Mouse (Mus musculus) retina, postnatal 7 days (tissue): ENCODE data around the gene Zfp953.
A peak's percentile ranks its signal among the peaks of the same experiment; 100 is the strongest.
"Not testable (repeated sequence)": the region's sequence is repeated elsewhere in the genome, so short reads cannot be mapped to it uniquely, and the experiment has no call there.

Experiments
- DNase-seq: peaks from one replicate; pipeline ENCODE4 v3.0.0-alpha.2; 2012; ENCODE audit warnings: low read depth, low spot score

Gene Zfp953

DNA sequence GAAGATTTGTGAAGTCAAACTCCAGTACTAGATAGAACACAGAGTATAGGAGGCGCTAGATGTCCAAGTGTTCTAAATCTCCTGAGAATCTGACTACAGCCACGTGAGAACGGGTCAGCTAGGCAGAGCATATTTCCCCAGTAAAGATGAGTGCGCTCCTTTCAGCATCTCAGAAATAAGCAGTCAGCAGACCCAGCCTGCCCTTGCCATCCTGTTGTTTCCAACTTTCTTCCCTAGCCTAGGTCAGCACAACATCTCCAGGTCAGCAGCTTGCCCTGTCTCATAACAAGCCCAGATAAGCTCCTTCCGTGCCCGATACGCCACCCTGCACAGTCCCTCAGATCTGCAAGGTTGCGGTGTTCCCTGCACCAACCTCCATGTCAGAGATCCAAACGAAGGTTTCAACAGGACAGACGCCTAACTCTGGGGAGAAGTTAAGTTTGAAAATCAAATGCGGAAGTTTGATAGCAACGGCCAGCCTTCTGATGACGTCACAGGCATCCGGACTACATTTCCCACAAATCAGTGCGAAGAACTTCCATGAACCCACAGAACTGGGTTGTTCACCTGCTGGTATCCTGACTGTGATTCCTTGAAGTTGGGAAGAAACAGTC lies at the start of gene Zfp953, which contains the start of gene Gm28044:
Gene Zfp953 (minus strand): TSS at position 475 of the 614 bp plus-strand sequence.
Gene Gm28044 (minus strand): TSS at position 406 of the 614 bp plus-strand sequence.
- DNase-seq = peak; percentile 84

DNA sequence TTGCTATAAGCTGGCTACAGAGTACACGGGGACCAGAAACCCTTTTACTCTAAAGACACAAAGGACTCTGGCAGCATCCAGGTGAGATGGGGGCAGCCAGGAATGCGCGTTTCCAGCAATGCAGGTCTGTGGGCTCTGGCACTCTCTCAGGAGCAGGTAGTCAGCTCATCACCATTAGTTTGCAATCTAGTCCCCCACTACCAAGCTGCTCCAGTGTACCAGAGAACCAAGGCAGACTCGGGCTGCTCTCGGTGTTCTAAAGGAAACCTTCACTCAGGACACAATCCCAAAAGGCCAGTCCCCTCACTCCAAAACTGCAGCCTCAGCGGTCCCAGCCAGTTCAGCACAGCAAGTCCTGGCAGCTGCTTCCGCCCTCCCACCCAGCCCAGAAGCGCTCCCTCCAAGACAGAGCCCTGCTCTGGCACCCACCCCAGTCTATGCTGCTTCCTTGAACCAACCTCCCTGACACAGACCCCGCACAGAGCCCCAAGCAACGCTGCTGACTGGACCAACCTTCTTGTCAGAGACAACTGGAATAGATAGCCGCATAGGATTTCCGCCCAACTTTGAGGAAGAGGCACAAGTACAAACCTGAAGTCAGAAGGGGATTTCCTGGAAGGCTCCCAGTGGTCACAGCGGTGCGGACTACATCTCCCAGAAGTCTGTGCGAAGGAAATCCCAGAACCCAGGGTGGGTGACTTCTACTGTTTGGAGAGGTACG lies 38.9 kb upstream of the Zfp953 start, which contains the start of gene Zfp429:
Gene Zfp429 (minus strand): TSS at position 637 of the 721 bp plus-strand sequence.
- not testable (repeated sequence) for DNase-seq

DNA sequence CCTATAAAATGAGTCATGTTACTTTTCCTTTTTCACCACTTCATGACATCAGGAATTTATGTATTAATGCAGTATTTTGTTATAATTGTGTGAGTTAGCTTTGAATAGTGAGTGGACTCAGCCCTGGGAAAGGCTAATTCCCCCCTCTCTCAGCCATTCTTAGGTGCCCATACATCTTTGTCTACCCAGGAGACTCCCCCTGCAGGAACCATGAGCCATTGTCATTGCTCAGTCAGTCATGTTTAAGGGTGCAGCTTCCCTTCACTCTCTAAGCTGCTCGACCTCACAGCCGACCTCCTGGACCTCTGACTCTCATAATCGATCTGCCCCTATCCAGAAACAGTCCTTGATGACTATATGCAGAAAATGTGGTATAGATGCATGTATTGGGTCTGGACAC lies 15.8 kb upstream of the Zfp953 start:
- not testable (repeated sequence) for DNase-seq

DNA sequence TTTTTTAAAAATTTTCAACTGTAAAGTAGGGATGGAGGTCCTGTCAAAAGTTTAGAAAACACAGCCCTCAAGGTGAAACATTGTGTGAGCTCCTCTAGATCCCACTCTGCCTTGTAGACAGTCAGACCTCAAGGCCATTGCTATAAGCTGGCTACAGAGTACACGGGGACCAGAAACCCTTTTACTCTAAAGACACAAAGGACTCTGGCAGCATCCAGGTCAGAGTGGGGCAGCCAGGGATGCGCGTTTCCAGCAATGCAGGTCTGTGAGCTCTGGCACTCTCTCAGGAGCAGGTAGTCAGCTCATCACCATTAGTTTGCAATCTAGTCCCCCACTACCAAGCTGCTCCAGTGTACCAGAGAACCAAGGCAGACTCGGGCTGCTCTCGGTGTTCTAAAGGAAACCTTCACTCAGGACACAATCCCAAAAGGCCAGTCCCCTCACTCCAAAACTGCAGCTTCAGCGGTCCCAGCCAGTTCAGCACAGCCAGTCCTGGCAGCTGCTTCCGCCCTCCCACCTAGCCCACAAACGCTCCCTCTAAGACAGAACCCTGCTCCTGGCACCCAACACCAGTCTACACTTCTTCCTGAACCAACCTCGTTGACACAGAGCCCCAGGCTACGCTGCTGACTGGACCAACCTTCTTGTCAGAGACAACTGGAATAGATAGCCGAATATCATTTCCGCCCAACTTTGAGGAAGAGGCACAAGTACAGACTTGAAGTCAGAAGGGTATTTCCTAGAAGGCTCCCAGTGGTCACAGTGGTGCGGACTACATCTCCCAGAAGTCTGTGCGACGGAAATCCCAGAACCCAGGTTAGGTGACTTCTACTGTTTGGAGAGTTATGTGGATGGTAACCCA lies 14.9 kb upstream of the Zfp953 start, which contains the start of the genes Gm28041 and Zfp456:
Gene Gm28041 (minus strand): TSS at position 684 of the 862 bp plus-strand sequence.
Gene Zfp456 (minus strand): TSS at position 761 of the 862 bp plus-strand sequence.
- DNase-seq = not testable (repeated sequence)

DNA sequence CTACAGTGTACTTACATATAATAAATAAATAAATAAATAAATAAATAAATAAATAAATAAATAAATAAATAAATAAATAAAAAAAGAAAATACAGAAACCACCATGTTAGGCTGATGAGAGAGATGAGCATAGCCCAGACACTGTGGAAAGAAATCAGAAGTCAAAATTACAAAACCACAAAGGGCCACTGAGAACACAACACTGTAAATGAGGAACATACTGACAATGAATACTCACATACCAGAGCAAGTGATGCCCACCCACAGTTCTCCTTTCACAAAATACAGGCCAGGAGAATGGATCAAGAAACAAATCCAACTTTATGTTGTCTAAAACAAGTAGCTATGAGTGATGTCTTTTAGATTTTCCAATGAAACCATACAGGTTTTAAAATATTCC lies 8.6 kb downstream of the Zfp953 start:
- no peak for DNase-seq

DNA sequence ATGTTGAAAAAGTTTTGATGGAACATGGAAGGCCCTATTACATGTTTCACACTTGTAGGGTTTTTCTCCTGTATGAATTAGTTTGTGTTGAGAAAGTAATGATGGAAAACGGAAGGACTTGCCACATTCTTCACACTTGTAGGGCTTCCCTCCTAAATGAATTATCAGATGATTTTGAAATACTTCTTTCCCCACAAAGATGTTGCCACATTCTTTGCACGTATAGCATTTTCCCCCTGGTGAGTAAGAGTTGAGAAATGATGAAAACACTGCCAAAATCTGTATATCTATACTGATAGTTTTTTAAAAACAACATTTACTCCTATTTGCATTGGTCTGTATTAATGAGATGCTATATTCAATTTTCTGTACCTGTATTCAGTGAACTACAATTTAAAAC lies 17.0 kb downstream of the Zfp953 start:
- DNase-seq = no peak

DNA sequence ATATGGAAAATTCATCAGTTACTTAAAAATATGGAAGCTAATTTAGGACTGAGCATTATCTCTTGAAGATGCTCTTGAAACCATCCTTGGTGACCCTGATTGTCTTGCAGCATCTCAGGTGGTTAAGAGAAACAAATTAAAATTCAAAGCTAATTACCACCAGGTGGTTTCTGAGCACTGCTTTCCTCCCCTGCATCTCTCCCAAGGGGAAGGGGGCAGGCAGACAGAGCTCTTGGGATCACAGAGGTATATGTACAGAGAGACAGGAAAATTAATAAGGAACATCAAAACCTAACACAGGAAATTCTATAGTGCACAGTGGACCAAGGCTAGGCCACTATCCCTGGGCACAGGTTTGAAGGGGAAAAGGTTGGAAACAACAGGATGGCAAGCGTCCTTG lies 27.5 kb downstream of the Zfp953 start:
- no peak for DNase-seq

DNA sequence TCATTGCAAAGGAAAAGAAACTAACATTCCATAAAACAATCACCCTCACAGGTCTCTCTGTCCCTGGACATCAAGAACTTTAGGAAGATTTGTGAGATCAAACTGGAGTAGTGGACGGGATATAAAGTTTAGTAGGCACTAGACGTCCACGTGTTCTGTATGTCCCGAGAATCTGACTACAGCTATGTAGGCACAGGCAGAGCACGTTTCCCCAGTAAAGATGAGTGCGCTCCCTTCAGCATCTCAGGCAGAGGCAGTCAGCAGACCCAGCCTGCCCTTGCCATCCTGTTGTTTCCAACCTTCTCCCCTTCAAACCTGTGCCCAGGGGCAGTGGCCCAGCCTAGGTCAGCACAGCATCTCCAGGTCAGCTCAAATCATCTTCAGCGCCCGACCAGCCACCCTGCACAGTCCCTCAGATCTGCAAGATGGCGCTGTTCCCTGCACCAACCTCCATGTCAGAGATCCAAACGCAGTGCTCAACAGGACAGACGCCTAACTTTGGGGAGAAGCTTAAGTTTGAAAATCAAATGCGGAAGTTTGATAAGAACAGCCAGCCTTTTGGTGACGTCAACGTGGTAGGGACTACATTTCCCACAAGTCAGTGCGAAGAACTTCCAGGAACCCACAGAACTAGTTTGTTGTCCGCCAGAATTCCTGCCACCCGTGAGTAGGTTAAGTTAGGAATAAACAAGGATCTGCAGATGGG lies 28.2 kb downstream of the Zfp953 start, which contains the start of gene Zfp595:
Gene Zfp595 (minus strand): TSS at position 552 of the 706 bp plus-strand sequence.
- DNase-seq = peak; percentile 46

DNA sequence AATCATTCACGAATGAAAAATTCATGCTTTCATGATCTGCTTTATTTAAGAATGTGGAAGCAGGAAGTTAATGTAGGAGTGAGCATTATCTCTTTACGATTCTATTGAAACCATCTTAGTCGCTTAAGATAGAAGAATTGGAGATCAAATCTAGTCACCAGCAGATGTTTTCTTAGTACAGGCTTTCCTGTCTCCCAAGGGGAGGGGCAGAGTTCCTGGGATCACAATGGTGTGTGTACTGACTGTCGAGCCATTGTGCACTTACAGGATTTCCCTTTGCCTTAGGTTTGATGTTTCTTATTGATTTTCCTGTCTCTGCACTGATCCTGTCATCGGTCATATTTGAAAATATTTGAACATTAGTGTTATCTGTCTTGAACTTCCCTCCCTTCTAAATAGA lies 53.7 kb downstream of the Zfp953 start:
- DNase-seq = no peak

DNA sequence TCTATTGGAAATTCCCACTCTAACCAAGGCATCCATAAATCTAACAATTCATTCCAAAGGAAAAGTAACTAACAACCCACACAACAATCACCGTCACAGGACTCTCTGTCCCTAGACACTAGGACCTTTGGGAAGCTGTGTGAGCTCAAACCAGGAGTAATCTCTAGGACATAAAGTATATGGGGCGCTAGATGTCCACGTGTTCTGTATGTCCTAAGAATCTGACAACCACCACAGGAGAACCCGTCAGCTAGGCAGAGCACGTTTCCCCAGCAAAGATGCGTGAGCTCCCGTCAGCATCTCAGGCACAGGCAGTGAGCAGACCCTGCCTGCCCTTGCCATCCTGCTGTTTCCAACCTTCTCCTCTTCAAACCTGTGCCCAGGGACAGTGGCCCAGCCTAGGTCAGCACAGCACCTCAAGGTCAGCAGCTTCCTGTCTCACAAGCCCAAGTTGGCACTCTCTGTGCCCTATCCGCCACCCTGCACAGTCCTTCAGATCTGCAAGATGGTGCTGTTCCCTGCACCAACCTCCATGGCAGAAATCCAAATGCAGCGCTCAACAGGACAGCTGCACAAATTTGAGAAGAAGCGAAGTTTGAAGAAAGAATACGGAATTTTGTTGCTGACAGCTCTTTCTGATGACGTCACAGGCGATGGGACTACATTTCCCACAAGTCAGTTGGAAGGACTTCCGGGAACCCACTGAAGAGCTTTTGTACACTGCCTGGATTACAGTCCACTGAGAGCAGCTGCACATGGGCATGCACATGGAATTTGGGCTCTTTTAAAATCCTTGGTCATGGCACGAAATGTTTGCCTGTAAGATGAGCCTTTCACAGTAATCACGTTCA lies 54.4 kb downstream of the Zfp953 start, which contains the start of gene Zfp457:
Gene Zfp457 (minus strand): TSS at position 664 of the 851 bp plus-strand sequence.
- peak; percentile 81 for DNase-seq
